Mouse (Mus musculus): ENCODE measurements around the gene Olfr190. TPM values are rescaled to one million over a fixed set of nuclear protein-coding genes. Genes with fewer than 3 reads are reported as not detected.
"Not testable (repeated sequence)": the region's sequence is repeated elsewhere in the genome, so short reads cannot be mapped to it uniquely, and the experiment has no call there.

Olfr190 gene
- polyA plus RNA-seq, 1 experiment from 2014 or later, result not detected

DNA sequence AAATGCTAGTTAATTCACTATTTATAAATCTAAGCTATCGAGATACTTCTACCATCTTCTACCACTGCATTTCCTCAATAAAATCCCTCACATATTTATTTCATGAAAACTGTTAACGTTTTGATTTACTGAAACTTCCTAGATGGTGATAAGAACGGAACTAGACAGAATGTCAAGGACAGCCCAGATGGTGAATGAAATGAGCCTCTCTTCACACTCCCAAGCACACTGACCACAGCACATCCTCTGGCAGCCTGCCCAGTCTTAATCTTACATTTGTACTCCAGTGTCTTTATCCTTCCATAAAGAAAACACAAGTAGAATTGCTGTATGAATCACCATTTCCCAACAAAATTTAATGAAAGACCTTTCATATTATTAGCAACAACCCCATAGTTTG lies 15.4 kb downstream of the Olfr190 start:
- H3K27me3 ChIP-seq (ENCODE audit: control insufficient read depth, insufficient read depth, low read length); H3K4me2 ChIP-seq (replicated peaks; ENCODE audit: low read depth, low read length); H3K4me1 ChIP-seq (ENCODE audit: control insufficient read depth, insufficient read depth, low read length); H3K4me3 ChIP-seq (ENCODE audit: low read depth, low read length); H3K9ac ChIP-seq (replicated peaks; ENCODE audit: low read depth, low read length); H3K27ac ChIP-seq (ENCODE audit: low read length); H3K9me3 ChIP-seq (ENCODE audit: control insufficient read depth, low read depth, low read length); ATAC-seq (ENCODE audit: insufficient number of reproducible peaks, insufficient read depth, low FRiP score, low read depth); H3K36me3 ChIP-seq (ENCODE audit: control insufficient read depth, insufficient read depth, low read length): not testable (repeated sequence)
- 48% methylated on average over 3 of the region's 3 CpGs for WGBS

GRCm38 (mm10) chr16:59049286-59049685 lies 28.5 kb downstream of the Olfr190 start:
- WGBS, result 91% methylated on average over 2 of the region's 2 CpGs
- H3K4me2 ChIP-seq (replicated peaks; ENCODE audit: low read depth, low read length); H3K36me3 ChIP-seq (ENCODE audit: control insufficient read depth, insufficient read depth, low read length); ATAC-seq (ENCODE audit: insufficient number of reproducible peaks, insufficient read depth, low FRiP score, low read depth); H3K9me3 ChIP-seq (ENCODE audit: control insufficient read depth, low read depth, low read length); H3K9ac ChIP-seq (replicated peaks; ENCODE audit: low read depth, low read length); H3K4me1 ChIP-seq (ENCODE audit: control insufficient read depth, insufficient read depth, low read length); H3K27me3 ChIP-seq (ENCODE audit: control insufficient read depth, insufficient read depth, low read length); H3K4me3 ChIP-seq (ENCODE audit: low read depth, low read length); H3K27ac ChIP-seq (ENCODE audit: low read length): not testable (repeated sequence)

GRCm38 (mm10) chr16:59048860-59049259 lies 28.9 kb downstream of the Olfr190 start:
- Histone ChIP-seq H3K27me3 (ENCODE audit: control insufficient read depth, insufficient read depth, low read length) (no peaks in the 10 kb centered on the region), H3K4me1 (ENCODE audit: control insufficient read depth, insufficient read depth, low read length) (no peaks in the 10 kb centered on the region), H3K4me3 (ENCODE audit: low read depth, low read length) (no peak overlapping the region), H3K27ac (ENCODE audit: low read length) (no peak overlapping the region), H3K4me2 (replicated peaks; ENCODE audit: low read depth, low read length) (no peak overlapping the region), H3K9me3 (ENCODE audit: control insufficient read depth, low read depth, low read length) (no peaks in the 10 kb centered on the region), H3K9ac (replicated peaks; ENCODE audit: low read depth, low read length) (no peak overlapping the region), H3K36me3 (ENCODE audit: control insufficient read depth, insufficient read depth, low read length) (no peaks in the 10 kb centered on the region)
- no peak for ATAC-seq (ENCODE audit: insufficient number of reproducible peaks, insufficient read depth, low FRiP score, low read depth)
- 72% methylated on average over 1 of the region's 1 CpGs for WGBS

DNA sequence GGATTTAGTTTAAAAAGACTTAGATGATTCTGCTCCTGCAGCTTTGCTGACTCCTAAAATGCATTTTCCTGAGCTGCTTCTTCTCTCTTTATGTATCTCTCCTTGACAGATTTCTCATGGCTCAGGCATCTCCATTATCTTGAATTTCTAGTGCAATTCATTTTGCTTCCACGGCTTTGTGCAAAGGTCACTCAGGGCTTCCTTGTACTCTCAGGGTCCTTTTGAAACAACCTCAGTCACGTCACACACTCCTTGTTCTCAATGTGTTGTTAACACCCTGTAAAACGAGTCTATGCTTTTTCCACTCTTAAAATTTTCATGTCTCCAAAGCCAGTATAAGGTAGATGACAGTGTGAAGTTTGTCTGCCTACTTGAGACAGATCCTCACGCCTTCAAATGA lies 30.2 kb downstream of the Olfr190 start:
- no peaks in the 10 kb centered on the region for H3K36me3 ChIP-seq (ENCODE audit: control insufficient read depth, insufficient read depth, low read length)
- H3K4me3 ChIP-seq (ENCODE audit: low read depth, low read length), result no peak overlapping the region
- no peak for ATAC-seq (ENCODE audit: insufficient number of reproducible peaks, insufficient read depth, low FRiP score, low read depth)
- H3K9ac ChIP-seq (replicated peaks; ENCODE audit: low read depth, low read length), result no peak overlapping the region
- no peaks in the 10 kb centered on the region for H3K4me1 ChIP-seq (ENCODE audit: control insufficient read depth, insufficient read depth, low read length)
- H3K27ac ChIP-seq (ENCODE audit: low read length), result no peak overlapping the region
- H3K27me3 ChIP-seq (ENCODE audit: control insufficient read depth, insufficient read depth, low read length), result no peaks in the 10 kb centered on the region
- whole genome bisulfite sequencing, result 69% methylated on average over 4 of the region's 4 CpGs
- H3K4me2 ChIP-seq (replicated peaks; ENCODE audit: low read depth, low read length), result no peak overlapping the region
- H3K9me3 ChIP-seq (ENCODE audit: control insufficient read depth, low read depth, low read length), result no peaks in the 10 kb centered on the region

- H3K4me2 ChIP-seq (replicated peaks; ENCODE audit: low read depth, low read length), result no peak overlapping the region
- H3K27me3 ChIP-seq (ENCODE audit: control insufficient read depth, insufficient read depth, low read length), result no peaks in the 10 kb centered on the region
- no peaks in the 10 kb centered on the region for H3K4me1 ChIP-seq (ENCODE audit: control insufficient read depth, insufficient read depth, low read length)
- ATAC-seq (ENCODE audit: insufficient number of reproducible peaks, insufficient read depth, low FRiP score, low read depth), result no peak
- H3K9ac ChIP-seq (replicated peaks; ENCODE audit: low read depth, low read length), result no peak overlapping the region
- no peak overlapping the region for H3K4me3 ChIP-seq (ENCODE audit: low read depth, low read length)
- H3K9me3 ChIP-seq (ENCODE audit: control insufficient read depth, low read depth, low read length), result no peaks in the 10 kb centered on the region
- 78% methylated on average over 3 of the region's 3 CpGs for WGBS
- no peak overlapping the region for H3K27ac ChIP-seq (ENCODE audit: low read length)
- no peaks in the 10 kb centered on the region for H3K36me3 ChIP-seq (ENCODE audit: control insufficient read depth, insufficient read depth, low read length)
Observed at GRCm38 (mm10) chr16:59045835-59046234, 32.0 kb downstream of the Olfr190 start.

DNA sequence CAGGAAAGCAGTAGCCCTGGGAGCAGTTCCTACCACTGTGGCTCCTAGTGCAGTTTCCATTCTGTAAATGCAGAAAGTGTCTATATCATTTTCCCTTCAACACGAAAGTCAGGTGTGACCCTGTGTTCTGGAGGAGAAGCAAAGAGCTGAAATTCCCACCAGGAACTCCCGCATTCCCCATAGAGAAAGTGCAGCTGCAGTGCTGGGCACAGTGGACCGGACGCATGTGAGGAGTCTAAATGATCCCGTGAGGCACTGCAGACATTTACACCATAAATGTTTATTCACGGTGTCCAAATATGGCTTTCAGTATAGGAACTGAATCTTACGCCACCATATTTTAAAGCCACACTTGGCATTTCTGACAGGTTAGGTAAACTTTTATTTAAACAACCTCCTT lies 38.1 kb downstream of the Olfr190 start, which contains the start of gene Olfr187:
Gene Olfr187, minus strand, starts transcription at position 58 of the 400 bp plus-strand sequence.
- H3K27me3 ChIP-seq (ENCODE audit: control insufficient read depth, insufficient read depth, low read length), result no peaks in the 10 kb centered on the region
- peak; percentile 69; the same call in 1 of the 2 replicates for ATAC-seq (ENCODE audit: insufficient number of reproducible peaks, insufficient read depth, low FRiP score, low read depth)

GRCm38 (mm10) chr16:59030191-59030590 lies 47.6 kb downstream of the Olfr190 start, which contains the start of gene Olfr186:
Olfr186 (minus strand) TSS chr16:59030291.
- H3K9me3 ChIP-seq (ENCODE audit: control insufficient read depth, low read depth, low read length), result no peaks in the 10 kb centered on the region
- H3K4me3 ChIP-seq (ENCODE audit: low read depth, low read length), result no peak within 1 kb of the TSS
- no peaks in the 10 kb centered on the region for H3K4me1 ChIP-seq (ENCODE audit: control insufficient read depth, insufficient read depth, low read length)
- H3K9ac ChIP-seq (replicated peaks; ENCODE audit: low read depth, low read length), result no peak within 1 kb of the TSS
- WGBS, result 88% methylated on average over 4 of the region's 4 CpGs
- no peak for ATAC-seq (ENCODE audit: insufficient number of reproducible peaks, insufficient read depth, low FRiP score, low read depth)
- H3K36me3 ChIP-seq (ENCODE audit: control insufficient read depth, insufficient read depth, low read length), result no peaks in the 10 kb centered on the region
- no peaks in the 10 kb centered on the region for H3K27me3 ChIP-seq (ENCODE audit: control insufficient read depth, insufficient read depth, low read length)
- H3K4me2 ChIP-seq (replicated peaks; ENCODE audit: low read depth, low read length), result no peak within 1 kb of the TSS
- H3K27ac ChIP-seq (ENCODE audit: low read length), result no peak within 1 kb of the TSS

More for the DNA sequence above, 38.1 kb downstream of the Olfr190 start, which contains the start of gene Olfr187:
- Histone ChIP-seq H3K27ac (ENCODE audit: low read length) (0 out of 2 replicates have a peak within 1 kb of the TSS, but pooled peaks have one; percentile 39), H3K4me3 (ENCODE audit: low read depth, low read length) (no peak within 1 kb of the TSS), H3K9me3 (ENCODE audit: control insufficient read depth, low read depth, low read length) (no peaks in the 10 kb centered on the region), H3K4me1 (ENCODE audit: control insufficient read depth, insufficient read depth, low read length) (no peaks in the 10 kb centered on the region), H3K36me3 (ENCODE audit: control insufficient read depth, insufficient read depth, low read length) (no peaks in the 10 kb centered on the region), H3K9ac (replicated peaks; ENCODE audit: low read depth, low read length) (no peak within 1 kb of the TSS), H3K4me2 (replicated peaks; ENCODE audit: low read depth, low read length) (peak within 1 kb of the TSS; percentile 8; the same call in 1 of the 2 replicates)
- WGBS, result 45% methylated on average over 7 of the region's 7 CpGs

Other genes starting within 250 kb of the Olfr190 start
- not detected in 2 replicates for gene Olfr177, start 203.2 kb downstream of the Olfr190 start, polyA plus RNA-seq (2014; fragmentation: Nextera tagmentation; extraction: Ambion mirVana)
- gene Olfr178, start 185.9 kb downstream of the Olfr190 start, polyA plus RNA-seq (2014; fragmentation: Nextera tagmentation; extraction: Ambion mirVana), result not detected in 2 replicates
- gene Olfr181, start 149.2 kb downstream of the Olfr190 start, polyA plus RNA-seq (2014; fragmentation: Nextera tagmentation; extraction: Ambion mirVana), result not detected in 2 replicates
- gene Olfr180, start 148.6 kb downstream of the Olfr190 start, polyA plus RNA-seq (2014; fragmentation: Nextera tagmentation; extraction: Ambion mirVana), result not detected in 2 replicates
- not detected in 2 replicates for gene Olfr183, start 82.6 kb downstream of the Olfr190 start, polyA plus RNA-seq (2014; fragmentation: Nextera tagmentation; extraction: Ambion mirVana)
- 0.17 TPM in 1 of 2 replicates, not detected in the other for gene Olfr186, start 47.7 kb downstream of the Olfr190 start, polyA plus RNA-seq (2014; fragmentation: Nextera tagmentation; extraction: Ambion mirVana)
- 0.43 and 0.53 TPM in 2 replicates for gene Olfr187, start 38.2 kb downstream of the Olfr190 start, polyA plus RNA-seq (2014; fragmentation: Nextera tagmentation; extraction: Ambion mirVana)
- not detected in 2 replicates for gene Olfr191, start 11.8 kb upstream of the Olfr190 start, polyA plus RNA-seq (2014; fragmentation: Nextera tagmentation; extraction: Ambion mirVana)
- gene Olfr193, start 33.9 kb upstream of the Olfr190 start, polyA plus RNA-seq (2014; fragmentation: Nextera tagmentation; extraction: Ambion mirVana), result not detected in 2 replicates
- gene Olfr194, start 43.1 kb upstream of the Olfr190 start, polyA plus RNA-seq (2014; fragmentation: Nextera tagmentation; extraction: Ambion mirVana), result not detected in 2 replicates
- not detected in 2 replicates for gene Olfr195, start 69.0 kb upstream of the Olfr190 start, polyA plus RNA-seq (2014; fragmentation: Nextera tagmentation; extraction: Ambion mirVana)
- gene Olfr196, start 92.4 kb upstream of the Olfr190 start, polyA plus RNA-seq (2014; fragmentation: Nextera tagmentation; extraction: Ambion mirVana), result not detected in 2 replicates
- gene Olfr198, start 125.5 kb upstream of the Olfr190 start, polyA plus RNA-seq (2014; fragmentation: Nextera tagmentation; extraction: Ambion mirVana), result not detected in 2 replicates
- not detected in 2 replicates for gene Olfr199, start 141.8 kb upstream of the Olfr190 start, polyA plus RNA-seq (2014; fragmentation: Nextera tagmentation; extraction: Ambion mirVana)
- not detected in 2 replicates for gene Olfr201, start 194.6 kb upstream of the Olfr190 start, polyA plus RNA-seq (2014; fragmentation: Nextera tagmentation; extraction: Ambion mirVana)
- gene Olfr202, start 208.8 kb upstream of the Olfr190 start, polyA plus RNA-seq (2014; fragmentation: Nextera tagmentation; extraction: Ambion mirVana), result not detected in 2 replicates
- not detected in 2 replicates for gene Olfr203, start 220.9 kb upstream of the Olfr190 start, polyA plus RNA-seq (2014; fragmentation: Nextera tagmentation; extraction: Ambion mirVana)
- not detected in 2 replicates for gene Olfr204, start 240.2 kb upstream of the Olfr190 start, polyA plus RNA-seq (2014; fragmentation: Nextera tagmentation; extraction: Ambion mirVana)